Comparison of ENCODE assay signal across 20 mouse cellular contexts in the genomic region with DNA sequence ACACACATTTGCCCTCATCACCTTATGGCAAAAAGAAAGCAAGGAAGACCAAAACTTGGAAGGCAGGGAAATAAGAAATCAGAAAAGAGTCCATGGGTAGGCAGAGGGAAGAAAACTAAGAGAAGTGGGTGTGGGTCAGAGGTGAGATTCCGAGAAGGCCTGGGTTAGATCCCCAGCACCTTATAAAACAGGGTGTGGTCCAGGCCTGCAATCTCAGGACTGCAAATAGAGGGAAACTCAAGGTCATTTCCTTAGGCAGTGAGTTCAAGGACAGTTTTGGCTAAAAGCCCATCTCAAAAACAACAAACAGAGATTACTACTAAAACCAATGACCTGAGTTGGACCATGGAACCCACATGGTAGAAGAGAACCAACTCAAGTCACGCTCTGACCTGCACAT. TPM values are rescaled to one million over a fixed set of nuclear protein-coding genes. Genes with fewer than 3 reads are reported as not detected.
DNase-seq lines count a peak whose midpoint lies in the region; ATAC-seq and TF ChIP-seq lines count a peak whose summit lies in the region.
"Had no signal": no experiment of that assay in that cellular context is flagged by ENCODE, and none has a peak within 500 bp of the region (broad histone marks: within the 10 kb centered on the region; RNA-seq: fewer than 3 reads in every experiment).

No protein-coding gene starts in this region.

- H3K9me3 ChIP-seq in kidney, embryonic 15.5 days (replicated peaks) = no peaks in the 10 kb centered on the region
- H3K9me3 ChIP-seq in hindbrain, embryonic 14.5 days (ENCODE audit: control insufficient read depth, low read length) = no peaks in the 10 kb centered on the region
- no peaks in the 10 kb centered on the region for H3K9me3 ChIP-seq in midbrain, postnatal 0 days (ENCODE audit: low read length)
- H3K9me3 ChIP-seq: heart, embryonic 13.5 days; liver, embryonic 15.5 days had no signal

- no peak overlapping the region for H3K4me3 ChIP-seq in kidney, embryonic 15.5 days (replicated peaks)
- H3K4me3 ChIP-seq in hindbrain, embryonic 14.5 days (replicated peaks; ENCODE audit: low read length) = no peak overlapping the region
- no peak overlapping the region for H3K4me3 ChIP-seq in midbrain, postnatal 0 days (ENCODE audit: low read depth, low read length)
- H3K4me3 ChIP-seq: liver, embryonic 15.5 days had no signal

- H3K27ac ChIP-seq in kidney, embryonic 15.5 days = no peak overlapping the region
- no peak overlapping the region for H3K27ac ChIP-seq in hindbrain, embryonic 14.5 days
- no peak overlapping the region for H3K27ac ChIP-seq in midbrain, postnatal 0 days (ENCODE audit: low read depth, low read length)
- H3K27ac ChIP-seq: heart, embryonic 13.5 days; liver, embryonic 15.5 days had no signal

- H3K27me3 ChIP-seq in kidney, embryonic 15.5 days = no peaks in the 10 kb centered on the region
- no peaks in the 10 kb centered on the region for H3K27me3 ChIP-seq in hindbrain, embryonic 14.5 days (ENCODE audit: control insufficient read depth, insufficient read depth, low read length)
- H3K27me3 ChIP-seq in midbrain, postnatal 0 days (ENCODE audit: insufficient read depth, low read length) = no peaks in the 10 kb centered on the region
- H3K27me3 ChIP-seq: heart, embryonic 13.5 days had no signal

- no peak overlapping the region for H3K9ac ChIP-seq in kidney, embryonic 15.5 days
- no peak overlapping the region for H3K9ac ChIP-seq in hindbrain, embryonic 14.5 days
- H3K9ac ChIP-seq in midbrain, postnatal 0 days (replicated peaks; ENCODE audit: low read length, poor library complexity, severe bottlenecking) = no peak overlapping the region
- H3K9ac ChIP-seq: liver, embryonic 15.5 days had no signal

- no peak for ATAC-seq in kidney, embryonic 15.5 days (replicated peaks; ENCODE audit: low FRiP score)
- ATAC-seq in hindbrain, embryonic 14.5 days (ENCODE audit: low FRiP score) = no peak
- no peak for ATAC-seq in midbrain, postnatal 0 days (ENCODE audit: low FRiP score)
- ATAC-seq: CD4-positive, CD25-positive, alpha-beta regulatory T cell, adult 4 months; forebrain, postnatal 0 days had no signal

- H3K4me1 ChIP-seq in kidney, embryonic 15.5 days = peaks cover 50% of the 10 kb centered on the region
- peaks cover 39% of the 10 kb centered on the region for H3K4me1 ChIP-seq in hindbrain, embryonic 14.5 days (replicated peaks; ENCODE audit: control insufficient read depth, insufficient read depth, low read length)
- H3K4me1 ChIP-seq in midbrain, postnatal 0 days (ENCODE audit: insufficient read depth, low read length) = peaks cover 28% of the 10 kb centered on the region

- TF ChIP-seq CTCF in midbrain, postnatal 0 days (IDR thresholded peaks at IDR 0.05) = no peak

- 89% methylated on average over 2 of the region's 2 CpGs for WGBS in kidney, embryonic 15.5 days
- WGBS in hindbrain, embryonic 14.5 days = 94% methylated on average over 2 of the region's 2 CpGs
- 95% methylated on average over 2 of the region's 2 CpGs for WGBS in midbrain, postnatal 0 days

- peaks cover 24% of the 10 kb centered on the region for H3K36me3 ChIP-seq in kidney, embryonic 15.5 days
- peaks cover 23% of the 10 kb centered on the region for H3K36me3 ChIP-seq in hindbrain, embryonic 14.5 days (replicated peaks; ENCODE audit: control insufficient read depth, insufficient read depth)
- H3K36me3 ChIP-seq in midbrain, postnatal 0 days (ENCODE audit: insufficient read depth, low read length) = peaks cover 10% of the 10 kb centered on the region

- peak overlapping the region; percentile 75; the same call in 1 of the 2 replicates for H3K4me2 ChIP-seq in kidney, embryonic 15.5 days
- peak overlapping the region; percentile 78 for H3K4me2 ChIP-seq in hindbrain, embryonic 14.5 days (replicated peaks)
- H3K4me2 ChIP-seq in midbrain, postnatal 0 days (ENCODE audit: low read depth, low read length, poor library complexity, severe bottlenecking) = peak overlapping the region; percentile 92
- H3K4me2 ChIP-seq: liver, embryonic 15.5 days had no signal

- DNase-seq in kidney, postnatal 25 days = no peak
- peak; percentile 81 for DNase-seq in ES-CJ7 (ENCODE audit: low read depth, low spot score)
- no peak for DNase-seq in hindbrain, embryonic 14.5 days (ENCODE audit: low spot score)
- DNase-seq in midbrain, postnatal 0 days (ENCODE audit: low spot score) = no peak
- no peak for DNase-seq in right cerebral cortex, postnatal 14 days
- DNase-seq in c-Kit-positive CD71-positive TER-119-positive erythroid progenitor cells, embryonic 14.5 days (ENCODE audit: low spot score) = no peak
- DNase-seq: adrenal gland, adult 8-10 months; cerebellum, postnatal 14 days; forebrain, postnatal 0 days; gastrocnemius, postnatal 10 days; kidney, adult 8-10 months; right cerebral cortex, postnatal 25 days had no signal

RNA-seq across cellular contexts. Expression of a gene that starts 2.0 kb away (rescaled TPM):
- polyA plus RNA-seq in kidney, embryonic 15.5 days (2015; fragmentation: Nextera tagmentation; extraction: Ambion mirVana) = not detected in 2 replicates
- not detected in 2 replicates for polyA plus RNA-seq in hindbrain, embryonic 14.5 days (2014; fragmentation: Nextera tagmentation; extraction: Ambion mirVana)
- total RNA-seq in midbrain, postnatal 0 days (2014; rRNA removed) = not detected in 2 replicates
- polyA plus RNA-seq in midbrain, postnatal 0 days (2015; fragmentation: Nextera tagmentation; extraction: Ambion mirVana) = not detected in 2 replicates
- total RNA-seq: adrenal gland, adult 8-10 months; forebrain, postnatal 0 days; gastrocnemius, postnatal 10 days; hematopoietic stem cell, adult 5-6 weeks; left cerebral cortex, postnatal 14 days had no signal
- polyA plus RNA-seq: embryonic facial prominence, embryonic 14.5 days; heart, embryonic 13.5 days; liver, embryonic 15.5 days had no signal

RNA-seq across cellular contexts. Expression of a gene that starts 2.5 kb away (rescaled TPM):
- 17.0 and 17.7 TPM in 2 replicates for polyA plus RNA-seq in kidney, embryonic 15.5 days (2015; fragmentation: Nextera tagmentation; extraction: Ambion mirVana)
- 25.9 and 26.0 TPM in 2 replicates for polyA plus RNA-seq in hindbrain, embryonic 14.5 days (2014; fragmentation: Nextera tagmentation; extraction: Ambion mirVana)
- 30.7 and 38.0 TPM in 2 replicates for total RNA-seq in midbrain, postnatal 0 days (2014; rRNA removed)
- 25.5 and 30.4 TPM in 2 replicates for polyA plus RNA-seq in midbrain, postnatal 0 days (2015; fragmentation: Nextera tagmentation; extraction: Ambion mirVana)

RNA-seq across cellular contexts. Expression of a gene that starts 12.7 kb away (rescaled TPM):
- polyA plus RNA-seq in kidney, embryonic 15.5 days (2015; fragmentation: Nextera tagmentation; extraction: Ambion mirVana) = 516 and 519 TPM in 2 replicates
- polyA plus RNA-seq in hindbrain, embryonic 14.5 days (2014; fragmentation: Nextera tagmentation; extraction: Ambion mirVana) = 616 and 701 TPM in 2 replicates
- 244 and 246 TPM in 2 replicates for total RNA-seq in midbrain, postnatal 0 days (2014; rRNA removed)
- 710 and 723 TPM in 2 replicates for polyA plus RNA-seq in midbrain, postnatal 0 days (2015; fragmentation: Nextera tagmentation; extraction: Ambion mirVana)

RNA-seq across cellular contexts. Expression of a gene that starts 15.3 kb away (rescaled TPM):
- polyA plus RNA-seq in kidney, embryonic 15.5 days (2015; fragmentation: Nextera tagmentation; extraction: Ambion mirVana) = 12.5 and 13.3 TPM in 2 replicates
- 3.5 and 4.3 TPM in 2 replicates for polyA plus RNA-seq in hindbrain, embryonic 14.5 days (2014; fragmentation: Nextera tagmentation; extraction: Ambion mirVana)
- total RNA-seq in midbrain, postnatal 0 days (2014; rRNA removed) = 2.3 and 3.4 TPM in 2 replicates
- polyA plus RNA-seq in midbrain, postnatal 0 days (2015; fragmentation: Nextera tagmentation; extraction: Ambion mirVana) = 3.2 and 4.0 TPM in 2 replicates

RNA-seq across cellular contexts. Expression of a gene that starts 15.6 kb away (rescaled TPM):
- polyA plus RNA-seq in kidney, embryonic 15.5 days (2015; fragmentation: Nextera tagmentation; extraction: Ambion mirVana) = 10.5 and 12.4 TPM in 2 replicates
- 142 and 174 TPM in 2 replicates for polyA plus RNA-seq in hindbrain, embryonic 14.5 days (2014; fragmentation: Nextera tagmentation; extraction: Ambion mirVana)
- 221 and 267 TPM in 2 replicates for total RNA-seq in midbrain, postnatal 0 days (2014; rRNA removed)
- 175 and 189 TPM in 2 replicates for polyA plus RNA-seq in midbrain, postnatal 0 days (2015; fragmentation: Nextera tagmentation; extraction: Ambion mirVana)
- total RNA-seq: monocyte, adult 5-6 weeks had no signal
